Mouse (Mus musculus): Measurements from ENCODE around the gene Lama4.

The Lama4 gene

DNA sequence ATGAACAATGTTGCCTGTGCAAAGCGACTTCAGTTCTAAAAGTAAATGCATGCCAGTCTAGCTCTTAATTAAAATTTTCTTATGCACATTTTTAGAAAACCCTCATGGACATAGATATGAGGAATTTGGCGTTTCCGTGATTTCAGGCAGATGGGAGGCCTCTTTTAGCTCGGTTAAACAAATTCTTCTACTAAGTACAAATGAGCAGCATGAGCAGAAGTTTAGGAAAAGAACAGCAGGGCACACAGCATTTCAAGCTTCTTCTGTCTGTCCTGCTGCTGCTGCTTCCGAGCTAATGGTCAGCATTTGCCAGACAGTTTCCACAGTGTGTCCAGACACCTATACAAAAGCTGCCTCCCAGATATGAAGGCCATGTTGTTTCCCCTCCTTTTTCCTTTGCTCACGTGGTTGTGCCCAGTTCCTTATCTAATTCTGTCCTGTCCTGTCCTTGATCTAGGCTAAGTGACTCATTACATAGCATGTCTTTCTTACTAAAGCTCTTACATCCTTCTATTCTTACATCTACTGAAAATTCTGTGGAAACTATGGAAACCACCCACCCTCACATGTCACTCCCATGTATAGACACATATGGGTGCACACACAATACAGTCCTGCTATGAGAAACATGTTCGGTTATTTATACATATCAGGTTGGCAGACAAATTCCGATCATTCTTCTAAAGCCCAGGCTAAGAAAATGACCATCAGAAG is 84.4 kb downstream of the Lama4 start:
- peak in 1 of 2 experiments; percentile 41 for DNase-seq (ENCODE audit: low spot score in 2 of 2)

- no peak for DNase-seq (ENCODE audit: low spot score in 2 of 2)
These were observed 90.7 kb downstream of the Lama4 start for GRCm38 (mm10) chr10:39056050-39056449.

GRCm38 (mm10) chr10:39064732-39065131 is 99.4 kb downstream of the Lama4 start:
- DNase-seq (ENCODE audit: low spot score in 2 of 2): no peak

DNA sequence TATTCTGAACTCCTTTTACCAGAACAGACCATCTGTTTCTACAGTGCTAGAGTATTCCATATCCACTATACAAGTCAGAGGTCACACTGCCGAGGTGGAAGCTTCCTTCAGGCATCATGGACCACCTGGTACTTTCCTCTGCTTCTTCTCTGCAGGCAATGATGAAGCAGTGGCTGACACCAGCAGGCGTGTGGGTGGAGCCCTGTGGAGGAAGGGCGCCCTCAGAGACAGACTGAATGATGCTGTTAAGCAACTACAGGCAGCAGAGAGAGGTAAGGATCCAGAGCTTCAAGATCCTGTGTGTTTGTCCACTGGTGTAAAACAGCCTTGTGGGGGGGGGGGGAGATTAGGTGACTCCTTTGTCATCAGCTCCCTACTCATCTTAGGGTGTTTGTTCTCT is 100.1 kb downstream of the Lama4 start:
- DNase-seq (ENCODE audit: low spot score in 2 of 2): no peak

- no peak for DNase-seq (ENCODE audit: low spot score in 2 of 2)
These were observed 100.7 kb downstream of the Lama4 start for GRCm38 (mm10) chr10:39066061-39066460.

GRCm38 (mm10) chr10:39066962-39067361 is 101.6 kb downstream of the Lama4 start:
- peak; percentile 40 to 73 for DNase-seq (ENCODE audit: low spot score in 2 of 2)

GRCm38 (mm10) chr10:39072048-39072447 is 106.7 kb downstream of the Lama4 start:
- DNase-seq (ENCODE audit: low spot score in 2 of 2): no peak

DNA sequence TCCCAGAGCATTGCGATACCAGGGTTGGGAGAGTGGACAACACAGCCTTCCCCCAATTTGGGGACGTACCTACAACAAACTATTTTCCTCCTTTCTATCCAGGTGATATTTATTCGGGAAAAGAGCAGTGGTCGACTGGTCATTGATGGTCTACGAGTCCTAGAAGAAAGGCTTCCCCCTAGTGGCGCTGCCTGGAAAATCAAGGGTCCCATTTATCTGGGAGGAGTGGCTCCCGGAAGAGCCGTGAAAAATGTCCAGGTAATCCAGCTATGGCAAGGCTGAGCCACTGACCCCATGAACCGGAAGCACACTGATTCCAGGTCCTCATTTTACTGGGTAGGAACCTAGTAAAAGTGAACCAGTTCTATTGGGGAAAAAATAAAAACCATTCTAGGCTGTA is 131.7 kb downstream of the Lama4 start:
- DNase-seq (ENCODE audit: low spot score in 2 of 2): peak; percentile 15 to 23

DNA sequence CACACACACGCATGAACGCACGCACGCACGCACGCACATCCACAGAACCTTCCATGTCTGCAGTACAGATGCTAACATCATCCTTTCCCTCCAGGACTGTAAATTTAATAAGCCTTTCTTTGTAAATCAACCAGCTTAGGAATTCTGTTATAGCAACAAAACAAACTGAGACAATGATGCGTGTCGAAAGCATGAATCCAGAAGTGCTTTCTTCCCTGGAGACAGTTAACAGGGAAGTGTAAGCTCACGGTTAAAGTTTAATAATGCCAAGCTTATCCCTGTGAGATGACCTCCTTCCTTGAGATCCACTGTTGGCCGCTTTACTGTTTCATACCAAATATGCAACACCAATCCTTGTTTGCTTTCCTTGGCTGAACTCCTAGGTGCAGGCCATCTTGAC is 133.4 kb downstream of the Lama4 start:
- no peak for DNase-seq (ENCODE audit: low spot score in 2 of 2)

GRCm38 (mm10) chr10:39104803-39105449 is 139.6 kb downstream of the Lama4 start:
- DNase-seq (ENCODE audit: low spot score in 2 of 2): no peak

DNA sequence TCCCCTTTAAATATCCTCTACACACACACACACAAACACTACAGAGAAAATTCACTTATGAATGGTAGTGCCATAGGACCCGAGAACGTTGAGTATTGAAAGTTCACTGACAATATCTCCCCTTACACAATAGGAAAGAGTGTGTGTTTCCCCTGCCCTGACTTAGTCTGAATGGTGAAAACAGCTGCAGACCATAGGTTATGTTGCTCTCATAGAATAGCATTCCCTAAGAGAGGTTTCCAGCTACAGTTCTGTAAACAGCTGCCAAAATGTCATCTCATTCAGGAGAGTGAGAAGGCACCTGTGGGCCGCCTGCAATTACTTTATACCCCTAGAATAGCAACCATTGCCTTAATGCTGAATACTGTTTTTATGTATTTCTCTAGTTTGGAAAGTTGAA is 141.1 kb downstream of the Lama4 start:
- no peak for DNase-seq (ENCODE audit: low spot score in 2 of 2)

DNA sequence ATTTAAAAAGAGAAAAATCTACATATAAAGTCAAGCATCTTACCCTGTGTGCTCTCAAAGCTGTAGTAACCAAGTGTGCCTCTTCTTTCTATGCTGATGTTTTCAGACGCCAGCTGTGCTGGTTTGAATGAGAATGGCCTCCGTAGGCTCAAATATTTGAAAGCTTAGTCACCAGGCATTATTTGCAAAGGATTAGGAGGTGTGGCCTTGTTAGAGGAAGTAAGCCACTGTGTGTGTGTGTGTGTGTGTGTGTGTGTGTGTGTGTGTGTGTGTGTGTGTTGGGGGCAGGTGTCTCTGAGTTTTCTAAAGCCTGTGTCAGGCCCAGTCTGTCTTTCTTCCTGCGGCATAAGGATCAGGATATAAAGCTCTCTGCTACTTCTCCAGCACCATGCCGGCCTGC is 141.6 kb downstream of the Lama4 start:
- DNase-seq (ENCODE audit: low spot score in 2 of 2): no peak

DNA sequence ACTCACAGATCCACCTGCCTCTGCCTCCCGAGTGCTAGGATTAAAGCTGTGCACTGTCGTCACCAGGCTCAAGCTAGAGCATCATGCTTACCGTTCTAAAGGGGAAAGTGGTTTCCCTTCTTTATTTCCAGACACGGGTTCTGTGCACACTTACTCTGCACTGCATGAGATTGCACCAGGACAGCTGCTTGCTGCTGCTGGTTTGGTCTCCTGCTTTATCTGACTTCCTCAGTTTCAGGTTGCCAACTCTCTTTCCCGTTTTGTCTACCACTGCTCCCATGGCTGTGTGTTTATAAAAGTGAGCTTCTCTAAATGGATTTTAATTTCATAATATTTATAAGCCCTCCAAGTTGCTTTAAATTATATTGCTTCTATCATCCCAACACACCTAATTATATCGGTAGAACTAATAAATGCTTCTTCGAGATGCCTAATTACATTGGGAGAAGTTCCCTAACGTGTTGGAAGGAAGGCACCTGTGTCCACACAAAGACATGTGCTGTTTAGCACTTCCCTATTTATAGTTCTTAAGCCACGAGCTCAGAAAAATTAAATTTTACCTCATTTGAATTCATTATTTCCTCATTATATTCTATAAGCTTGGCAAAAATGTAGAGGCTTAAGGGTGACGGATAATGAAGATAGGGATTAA is 143.6 kb downstream of the Lama4 start:
- no peak for DNase-seq (ENCODE audit: low spot score in 2 of 2)

- DNase-seq (ENCODE audit: low spot score in 2 of 2): no peak
These were observed 144.2 kb downstream of the Lama4 start for GRCm38 (mm10) chr10:39109489-39109874.

DNA sequence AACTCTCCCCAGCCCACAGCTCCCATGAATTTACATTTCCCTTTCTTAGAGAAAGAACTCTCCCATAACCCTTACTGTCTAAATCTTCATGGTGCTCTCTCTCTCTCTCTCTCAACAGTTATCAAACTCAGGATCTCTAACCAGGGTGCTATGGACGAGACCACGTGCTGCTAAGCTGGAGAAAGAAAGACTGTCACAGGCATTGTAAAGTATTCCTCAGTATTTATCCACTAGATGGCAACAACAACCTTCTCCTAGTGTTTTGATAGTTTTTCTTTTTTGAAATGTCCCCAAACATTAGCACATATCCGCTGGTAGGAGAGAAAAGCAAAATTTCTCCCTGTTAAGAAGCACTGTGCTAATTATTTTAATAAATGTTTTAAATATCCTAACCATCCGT is 156.1 kb downstream of the Lama4 start:
- no peak for DNase-seq (ENCODE audit: low spot score in 2 of 2)

DNA sequence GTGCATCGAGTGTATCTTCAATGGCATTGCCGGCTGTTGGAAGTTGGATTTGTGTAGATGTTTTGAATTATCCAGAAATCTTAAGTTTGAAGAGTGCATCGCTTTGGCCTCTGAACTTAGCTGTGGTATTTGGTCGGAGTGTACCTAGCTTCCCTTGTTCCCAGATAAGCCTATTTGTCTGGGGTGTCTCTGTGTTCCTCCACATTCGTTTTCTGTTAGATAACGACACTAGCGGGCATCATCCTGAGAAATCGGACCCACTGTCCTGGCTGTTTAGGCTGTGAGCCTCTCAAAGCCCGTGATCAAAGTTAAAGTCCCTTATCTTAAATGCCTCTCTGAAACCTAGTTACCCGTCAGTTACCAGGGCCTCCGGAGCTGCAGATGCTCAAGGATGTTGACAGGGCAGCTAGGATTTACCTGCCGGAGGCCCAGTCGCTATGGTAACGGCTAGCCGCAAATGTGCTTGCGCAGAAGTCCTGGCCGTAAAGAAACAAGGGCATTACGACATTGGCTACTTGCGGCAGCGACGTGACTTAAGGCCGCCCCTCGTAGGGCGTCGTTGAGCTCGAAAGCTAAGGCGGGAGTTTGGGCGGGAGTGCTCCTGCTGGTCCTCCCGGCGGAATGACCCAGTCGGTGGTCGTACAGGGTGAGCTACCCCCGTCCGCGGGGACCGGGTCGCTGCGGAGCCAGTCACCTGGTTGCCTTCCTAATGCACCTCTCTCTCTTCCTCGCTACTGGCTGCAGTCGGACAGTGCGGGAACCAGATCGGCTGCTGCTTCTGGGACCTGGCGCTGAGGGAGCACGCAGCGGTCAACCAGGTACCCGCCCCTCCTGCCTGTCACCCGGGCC is 168.4 kb downstream of the Lama4 start, which contains the start of the genes Fam229b and Tube1:
Fam229b (minus strand) TSS at position 453 of the 849 bp plus-strand sequence.
Tube1 (plus strand) TSS at position 515 of the 849 bp plus-strand sequence.
- DNase-seq (ENCODE audit: low spot score in 2 of 2): peak; percentile 91 to 97

- no peak for DNase-seq (ENCODE audit: low spot score in 2 of 2)
These were observed 172.5 kb downstream of the Lama4 start for GRCm38 (mm10) chr10:39137766-39138165.

- no peak for DNase-seq (ENCODE audit: low spot score in 2 of 2)
These were observed 173.4 kb downstream of the Lama4 start for GRCm38 (mm10) chr10:39138761-39139160.

- no peak for DNase-seq (ENCODE audit: low spot score in 2 of 2)
These were observed 175.5 kb downstream of the Lama4 start for GRCm38 (mm10) chr10:39140843-39141242.

- DNase-seq (ENCODE audit: low spot score in 2 of 2): no peak
These were observed 176.1 kb downstream of the Lama4 start for GRCm38 (mm10) chr10:39141401-39141800.

GRCm38 (mm10) chr10:39142216-39142615 is 176.9 kb downstream of the Lama4 start:
- DNase-seq (ENCODE audit: low spot score in 2 of 2): no peak

GRCm38 (mm10) chr10:39156719-39157118 is 191.4 kb downstream of the Lama4 start:
- DNase-seq (ENCODE audit: low spot score in 2 of 2): no peak
